Mouse (Mus musculus): ENCODE measurements at regions not wholly inside any gene's neighbourhood (a gene's known extent, or its start where the extent isn't known, plus 50 kb on each side); places are given as distances from the start of the nearest gene placed in this dataset.
A peak's percentile ranks its signal among the peaks of the same experiment; 100 is the strongest.

DNA sequence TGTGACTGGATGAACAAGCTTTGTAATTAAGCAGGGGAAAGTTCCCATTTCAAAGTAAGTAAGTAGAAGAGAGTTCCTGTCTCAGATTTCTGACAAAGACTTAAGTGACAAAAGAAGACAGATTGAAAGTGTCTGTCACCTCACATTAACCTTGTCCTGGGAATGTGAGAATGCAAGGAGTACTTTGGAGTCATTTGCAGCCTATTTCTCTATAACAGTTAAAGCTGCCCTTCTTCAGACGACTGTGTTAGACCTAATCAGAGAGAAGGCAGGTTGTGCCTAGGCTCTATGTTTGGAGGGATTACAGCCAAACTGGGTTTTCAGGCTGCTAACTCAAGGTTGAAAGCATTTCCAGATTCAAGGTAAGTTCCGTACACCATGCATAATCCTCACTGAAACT lies 446.5 kb downstream of the Pdgfc start:
- no peak for DNase-seq (ENCODE audit: low spot score)

DNA sequence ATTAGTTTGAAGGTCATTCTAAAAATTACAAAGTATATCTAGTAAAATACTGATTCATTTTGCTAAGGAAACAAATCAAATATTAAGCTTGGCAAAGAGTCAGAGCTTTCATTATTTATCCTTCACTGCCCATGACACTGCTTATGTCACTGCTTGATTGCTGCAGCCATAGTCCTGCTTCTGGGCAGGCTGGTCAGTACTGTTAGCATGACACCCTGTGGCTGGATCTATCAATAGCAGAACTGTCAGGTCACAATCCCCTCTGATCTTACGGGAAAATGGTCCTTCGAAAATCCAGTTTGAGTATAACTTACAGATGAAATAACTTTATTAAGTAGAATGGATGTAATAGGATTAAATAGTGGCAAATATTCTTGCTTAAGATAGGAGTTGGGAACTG lies 447.1 kb downstream of the Pdgfc start:
- no peak for DNase-seq (ENCODE audit: low spot score)

DNA sequence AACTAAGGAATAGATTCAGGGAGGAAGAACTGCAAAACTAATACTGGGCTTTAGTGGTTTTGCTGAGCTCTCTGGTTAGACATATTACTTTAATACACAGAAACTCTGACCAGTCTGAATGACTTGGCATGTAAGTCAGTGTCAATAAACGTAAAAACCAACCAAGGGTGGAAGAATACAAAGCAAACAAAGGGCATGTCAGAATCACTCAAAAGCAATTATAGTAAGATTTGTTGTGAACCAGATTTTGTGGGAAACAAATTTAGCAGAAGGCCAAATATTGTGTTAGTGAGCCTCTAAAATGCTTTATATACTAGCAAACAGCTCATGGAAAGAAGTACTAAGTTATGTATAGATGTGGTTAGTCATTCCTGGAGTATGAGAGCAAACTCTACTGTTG lies 427.1 kb upstream of the Ctso start:
- DNase-seq (ENCODE audit: low spot score) = no peak

DNA sequence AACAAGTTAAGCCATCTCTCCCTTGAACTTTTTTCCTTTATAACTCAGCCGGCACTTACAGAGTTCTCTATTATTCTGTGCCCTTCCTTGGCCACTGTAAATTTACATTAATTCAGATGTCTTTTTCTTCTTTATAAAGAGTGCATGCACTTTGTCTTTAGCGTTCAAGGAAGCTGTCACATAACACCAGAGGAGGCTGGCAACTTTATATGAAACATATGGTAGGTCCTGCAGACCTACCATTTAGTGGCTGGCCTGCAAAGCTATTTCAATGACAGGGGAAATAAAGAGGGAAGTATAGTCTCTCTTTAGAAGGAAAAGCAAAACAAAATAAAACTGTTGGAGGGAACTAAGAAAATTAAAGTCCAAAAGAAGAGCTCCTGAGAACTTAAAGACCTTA lies 423.8 kb upstream of the Ctso start:
- DNase-seq (ENCODE audit: low spot score) = no peak

DNA sequence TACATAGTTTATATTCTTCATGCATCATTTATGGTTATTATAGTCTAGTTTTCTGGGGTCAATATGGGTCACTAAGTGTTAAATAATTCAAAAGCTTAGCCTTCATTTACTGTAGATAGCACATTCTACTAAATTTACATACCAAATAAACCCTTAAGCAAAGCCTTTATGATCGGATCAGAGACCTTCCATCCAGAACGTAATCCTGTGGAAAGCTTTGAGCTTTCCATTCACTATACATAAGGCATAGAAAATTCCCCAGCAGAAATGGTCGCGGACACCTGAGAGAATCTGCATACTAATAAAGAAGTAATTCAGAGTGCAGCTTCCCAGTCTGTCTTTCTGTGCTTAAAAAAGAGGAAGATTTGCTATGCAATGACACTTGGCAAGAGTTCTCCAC lies 410.6 kb upstream of the Ctso start:
- no peak for DNase-seq (ENCODE audit: low spot score)

DNA sequence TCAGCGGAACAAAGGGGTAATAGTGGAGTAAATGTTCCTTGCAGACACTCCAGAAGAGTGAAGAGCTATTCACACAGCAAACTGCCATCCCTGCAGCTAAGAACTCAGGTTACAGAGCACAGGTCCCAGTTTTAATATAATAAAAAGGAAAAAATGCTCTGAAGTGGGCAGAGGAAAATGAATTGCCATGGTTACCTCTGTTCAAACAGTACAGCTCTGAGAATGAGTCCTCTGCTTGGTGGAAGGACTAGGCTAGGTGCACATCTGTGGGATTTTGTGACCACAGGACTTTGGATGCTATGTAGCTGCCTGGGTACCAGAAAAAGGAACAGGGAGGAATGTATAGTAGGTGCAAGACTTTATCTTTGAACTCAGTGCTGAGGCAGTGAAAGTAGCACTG lies 401.5 kb upstream of the Ctso start:
- DNase-seq (ENCODE audit: low spot score) = no peak

DNA sequence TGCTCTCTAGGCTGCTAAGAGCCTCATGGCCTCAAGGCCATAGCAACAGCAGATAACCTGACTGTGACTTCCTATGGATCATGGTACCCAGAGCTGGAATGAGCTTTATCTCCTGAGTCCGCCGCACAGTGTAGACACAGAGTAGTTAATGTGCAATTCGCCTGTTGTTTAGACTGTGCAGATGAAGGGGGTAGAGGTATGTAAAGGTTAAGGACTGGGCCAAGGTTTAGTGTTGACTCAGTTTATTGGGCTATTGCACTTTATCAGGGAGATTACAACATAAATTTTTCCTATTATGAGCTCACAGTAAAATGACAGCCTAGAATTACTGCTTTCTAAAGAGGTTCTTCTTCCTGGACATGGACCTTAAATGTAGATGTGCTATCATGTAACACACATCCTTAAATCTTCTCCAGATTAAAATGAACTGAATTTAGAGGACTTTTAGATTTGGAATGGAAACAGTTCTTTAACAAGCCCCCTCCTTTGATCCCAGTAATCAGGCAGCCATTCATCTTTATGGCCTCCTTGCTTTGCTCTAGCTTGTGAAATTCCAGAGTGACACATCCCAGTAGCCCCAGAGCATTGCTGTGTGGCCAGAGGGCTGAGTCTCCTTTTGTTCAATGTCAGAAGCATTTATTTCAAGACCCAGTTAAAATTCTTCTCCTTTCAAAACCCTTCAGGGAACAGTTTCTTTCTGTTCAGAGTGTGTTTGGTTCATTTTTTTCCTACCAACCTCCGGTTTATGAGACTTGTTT lies 396.8 kb upstream of the Ctso start:
- no peak for DNase-seq (ENCODE audit: low spot score)

DNA sequence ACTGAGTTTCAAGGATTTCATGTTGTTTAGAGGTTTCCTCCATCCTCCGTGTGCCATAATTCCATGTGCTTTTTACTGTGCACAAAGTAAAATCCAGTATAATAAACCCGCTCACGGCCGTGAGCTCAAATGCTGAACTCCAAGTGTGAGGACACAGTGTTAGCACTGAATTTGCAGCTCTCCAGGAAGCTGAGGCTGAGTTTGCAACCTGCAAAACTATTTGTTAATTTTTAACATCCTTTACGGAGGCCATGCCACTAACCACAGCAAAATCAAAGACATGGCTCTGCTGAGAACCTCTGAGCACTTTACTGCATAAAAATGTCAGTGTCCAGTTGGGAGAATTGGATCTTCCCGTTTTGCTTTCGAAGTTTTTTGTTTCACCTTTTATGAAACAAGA lies 377.6 kb upstream of the Ctso start:
- no peak for DNase-seq (ENCODE audit: low spot score)

DNA sequence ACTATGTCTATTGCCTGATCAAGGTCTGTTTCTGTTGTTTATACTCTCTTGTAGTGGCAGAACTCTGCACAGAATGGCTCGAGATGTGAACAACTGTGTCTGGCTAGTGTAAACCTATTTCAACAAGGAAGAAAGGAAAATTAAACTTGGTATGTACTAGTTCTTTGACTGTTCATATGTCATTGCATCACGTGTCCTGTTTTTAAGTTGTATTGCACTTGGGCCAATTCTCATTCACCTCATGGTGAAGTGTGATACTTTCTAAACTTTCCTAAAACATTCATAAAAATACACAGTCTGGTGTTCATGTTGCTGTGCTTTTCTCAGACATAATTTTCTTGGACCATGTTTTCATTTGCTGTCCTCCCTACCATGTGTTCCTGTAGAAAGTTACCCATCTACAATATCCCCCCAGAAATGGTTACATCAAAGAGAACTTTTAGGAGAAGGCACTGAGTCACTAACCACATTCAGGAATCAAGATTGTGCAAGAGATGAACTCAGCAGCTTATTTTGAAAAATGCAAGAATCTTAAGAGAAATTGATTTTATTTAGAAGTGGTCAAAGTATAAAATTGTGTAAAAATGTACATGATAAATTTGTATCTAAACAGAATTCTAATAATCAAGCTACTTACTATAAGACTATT lies 369.7 kb upstream of the Ctso start:
- no peak for DNase-seq (ENCODE audit: low spot score)

DNA sequence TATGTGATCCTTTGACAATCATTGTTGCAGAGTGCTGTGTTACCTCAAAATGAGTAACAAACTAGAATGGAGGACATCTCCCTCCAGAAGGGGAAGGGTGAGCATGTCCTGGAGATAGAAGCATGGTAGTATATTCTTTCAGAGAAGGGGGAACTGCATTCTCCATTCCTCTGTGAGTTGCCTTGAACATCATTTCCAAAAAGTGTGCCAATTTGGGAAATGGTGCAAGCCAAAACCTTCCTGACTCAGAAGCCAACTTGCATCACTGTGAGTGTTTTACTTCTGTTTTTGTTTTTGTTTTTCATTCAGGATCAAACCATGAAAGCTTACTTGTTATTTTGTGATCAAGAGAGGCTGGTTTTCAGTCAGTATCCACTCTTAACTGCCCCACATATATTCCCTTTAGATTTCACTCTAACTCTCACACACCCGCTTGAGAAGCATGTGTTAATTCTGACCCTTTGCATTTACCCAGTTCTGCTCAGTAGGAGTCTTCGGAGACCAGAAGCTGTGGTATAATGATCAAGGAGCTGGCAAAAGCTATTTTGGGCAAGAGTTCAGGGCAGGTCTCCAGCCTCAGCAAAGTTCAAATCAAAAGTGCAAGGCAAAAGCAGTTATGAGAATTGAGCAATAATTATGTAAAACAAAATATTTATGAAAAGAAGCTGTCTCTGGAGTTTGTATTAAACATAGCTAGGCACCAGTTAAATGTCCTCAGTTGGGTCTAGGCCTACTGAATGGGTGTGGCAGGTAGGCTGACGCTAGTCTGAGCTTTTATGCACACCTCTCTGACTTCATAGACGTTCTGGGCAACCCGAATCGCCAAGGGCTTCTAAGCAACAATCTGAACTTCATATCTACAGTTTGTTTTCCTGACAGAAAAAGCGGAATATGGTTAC lies 368.3 kb upstream of the Ctso start:
- DNase-seq (ENCODE audit: low spot score) = no peak

DNA sequence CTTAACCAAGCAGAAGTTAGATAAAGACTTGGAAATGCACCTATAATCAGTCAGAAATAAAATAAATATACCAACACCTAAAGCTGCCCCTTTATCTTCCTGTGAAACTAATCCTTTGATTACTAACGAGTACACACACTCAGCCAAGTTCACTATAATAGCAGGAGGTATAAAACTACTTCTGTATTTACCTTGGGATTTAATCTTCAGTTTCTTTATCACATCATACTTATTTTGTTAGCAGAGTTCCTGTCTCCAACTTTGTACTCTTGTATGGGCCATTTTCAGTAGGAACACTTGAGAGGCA lies 367.7 kb upstream of the Ctso start:
- DNase-seq (ENCODE audit: low spot score) = no peak

DNA sequence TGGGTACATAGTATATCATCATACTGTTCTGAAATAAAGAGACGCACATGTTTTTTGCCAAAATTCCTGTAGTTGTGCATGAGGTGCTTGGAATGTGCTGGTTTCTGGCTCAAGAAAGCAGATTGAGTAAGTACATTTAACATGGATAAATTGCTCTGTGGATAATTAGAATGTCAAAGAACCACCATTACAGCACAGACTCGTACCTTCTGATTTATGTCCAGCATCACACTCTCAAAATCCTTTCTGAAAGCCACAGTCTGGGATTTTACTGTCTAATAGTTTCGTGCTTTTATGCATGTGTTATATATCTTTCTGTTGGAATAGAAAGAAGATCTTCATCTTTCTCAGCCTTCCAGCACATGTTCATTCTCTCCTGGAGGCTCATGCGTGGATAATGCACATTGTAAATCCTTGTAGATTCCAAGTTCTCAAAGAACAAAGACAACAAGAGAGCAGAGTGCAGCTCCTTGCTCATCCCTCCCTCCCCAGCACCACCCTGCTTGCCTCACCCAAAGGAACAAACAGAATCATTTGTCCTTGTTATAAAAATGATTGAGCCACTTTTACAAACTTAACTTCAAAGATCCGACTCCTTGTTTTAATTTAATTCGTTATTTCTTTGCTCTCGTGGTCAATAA lies 348.9 kb upstream of the Ctso start:
- no peak for DNase-seq (ENCODE audit: low spot score)

DNA sequence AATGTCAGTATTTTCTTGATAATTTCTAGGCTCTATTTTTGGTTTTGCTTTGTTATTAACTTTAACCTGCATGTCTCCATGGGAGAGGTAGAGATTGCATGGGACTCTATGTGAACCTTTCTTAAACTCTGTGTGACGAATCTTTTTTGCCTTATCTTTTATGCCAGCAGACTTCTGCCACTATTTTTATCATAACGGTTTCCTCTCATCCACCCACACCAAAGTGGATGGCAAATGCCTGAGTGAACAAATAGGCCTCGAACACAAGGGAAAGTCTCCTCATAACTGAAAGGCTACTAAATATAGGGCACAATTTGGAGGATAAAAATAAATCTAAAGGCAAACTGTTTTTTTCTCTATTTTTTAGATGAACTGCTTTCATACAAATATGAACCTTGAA lies 343.3 kb upstream of the Ctso start:
- DNase-seq (ENCODE audit: low spot score) = no peak

DNA sequence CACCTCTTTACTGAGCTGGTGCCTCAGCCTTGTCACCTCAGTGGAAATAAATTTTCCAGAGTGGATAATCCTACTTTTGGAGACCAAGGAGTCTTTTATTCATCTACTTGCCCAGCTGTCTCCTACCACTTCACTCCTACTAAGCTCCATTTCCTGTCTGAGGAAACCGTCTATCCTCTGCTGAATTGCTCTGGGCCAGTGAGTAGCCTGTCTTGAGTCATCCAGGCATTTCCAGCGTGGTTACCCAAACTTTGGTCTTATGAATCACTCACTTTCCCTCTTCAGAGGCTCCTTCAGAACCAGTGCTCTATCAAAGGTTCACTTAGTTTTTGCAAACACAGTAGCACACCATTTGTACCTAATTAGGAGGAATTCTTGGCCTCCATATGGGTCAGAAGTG lies 303.2 kb upstream of the Ctso start:
- no peak for DNase-seq (ENCODE audit: low spot score)

DNA sequence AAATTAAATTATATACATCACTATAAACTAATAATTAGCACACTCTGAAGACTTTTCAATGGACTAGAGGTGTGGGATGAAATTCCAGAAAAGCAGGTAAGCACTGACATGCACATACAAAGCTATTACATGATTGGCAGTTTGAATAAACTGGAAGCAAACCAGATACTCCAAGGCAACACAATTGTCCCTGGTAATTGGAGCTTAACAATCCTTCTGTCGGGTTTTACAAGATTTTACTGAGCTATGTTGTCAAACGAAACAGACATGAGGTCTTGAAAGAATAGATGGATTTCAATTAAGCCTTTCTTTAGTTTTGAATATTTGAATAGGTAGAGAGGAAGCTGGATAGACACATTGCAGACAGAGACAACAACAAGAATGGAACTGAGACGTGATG lies 273.9 kb upstream of the Ctso start:
- DNase-seq (ENCODE audit: low spot score) = no peak

DNA sequence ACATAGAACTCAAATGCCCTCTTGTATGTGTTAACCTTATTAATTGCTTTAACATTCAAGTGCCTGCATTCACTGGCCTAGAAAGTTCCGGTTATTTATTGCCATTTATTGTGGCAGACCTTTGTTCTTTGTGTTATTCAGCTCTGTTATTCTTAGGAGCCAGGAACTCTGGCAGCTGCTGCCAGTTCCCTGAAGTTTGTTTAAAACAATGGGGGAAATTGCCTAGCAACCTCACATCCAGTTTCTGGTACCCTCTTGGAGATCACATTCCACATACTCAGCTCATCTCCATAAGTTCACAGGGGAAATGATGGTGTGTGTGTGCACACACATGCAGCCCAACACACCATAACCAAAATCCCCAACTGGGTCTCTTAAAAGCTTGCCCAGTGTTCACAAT lies 270.8 kb upstream of the Ctso start:
- no peak for DNase-seq (ENCODE audit: low spot score)

DNA sequence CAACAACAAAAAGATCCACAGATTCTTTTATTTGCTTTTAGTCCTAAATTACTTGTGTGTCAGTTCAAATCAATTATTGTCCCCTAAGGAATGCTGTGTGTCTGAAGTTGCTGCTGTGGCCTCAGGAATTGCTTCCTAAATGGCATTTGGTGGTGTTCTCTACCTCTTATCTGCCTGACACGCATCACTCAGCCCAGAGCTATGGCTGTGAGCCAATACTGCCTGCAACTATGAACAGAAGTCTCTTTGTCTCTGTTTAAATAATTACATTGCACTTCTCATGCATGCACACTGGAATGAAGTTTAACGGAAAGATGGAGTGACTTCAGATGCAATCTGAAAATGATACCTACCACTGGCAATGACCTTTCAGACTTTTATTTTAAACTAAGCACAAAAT lies 266.1 kb upstream of the Ctso start:
- no peak for DNase-seq (ENCODE audit: low spot score)

DNA sequence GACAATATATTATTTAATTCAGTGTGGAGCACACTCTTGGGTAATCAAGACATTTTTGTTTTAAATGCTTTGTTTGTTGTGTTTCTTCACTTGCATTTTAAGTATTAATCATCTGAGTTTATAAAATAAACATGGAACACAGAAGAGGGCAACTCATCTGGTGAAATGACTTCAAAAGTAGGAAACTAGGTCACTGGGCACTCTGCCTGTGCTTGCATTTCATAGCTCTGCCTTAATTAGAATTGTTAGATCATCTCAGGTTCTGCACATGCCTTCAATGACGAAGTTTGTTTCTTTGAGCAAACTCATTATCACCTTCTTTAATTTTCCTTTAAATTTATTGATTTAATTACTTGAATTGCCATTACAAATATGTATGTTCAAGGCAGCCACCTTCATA lies 255.8 kb upstream of the Ctso start:
- DNase-seq (ENCODE audit: low spot score) = no peak

DNA sequence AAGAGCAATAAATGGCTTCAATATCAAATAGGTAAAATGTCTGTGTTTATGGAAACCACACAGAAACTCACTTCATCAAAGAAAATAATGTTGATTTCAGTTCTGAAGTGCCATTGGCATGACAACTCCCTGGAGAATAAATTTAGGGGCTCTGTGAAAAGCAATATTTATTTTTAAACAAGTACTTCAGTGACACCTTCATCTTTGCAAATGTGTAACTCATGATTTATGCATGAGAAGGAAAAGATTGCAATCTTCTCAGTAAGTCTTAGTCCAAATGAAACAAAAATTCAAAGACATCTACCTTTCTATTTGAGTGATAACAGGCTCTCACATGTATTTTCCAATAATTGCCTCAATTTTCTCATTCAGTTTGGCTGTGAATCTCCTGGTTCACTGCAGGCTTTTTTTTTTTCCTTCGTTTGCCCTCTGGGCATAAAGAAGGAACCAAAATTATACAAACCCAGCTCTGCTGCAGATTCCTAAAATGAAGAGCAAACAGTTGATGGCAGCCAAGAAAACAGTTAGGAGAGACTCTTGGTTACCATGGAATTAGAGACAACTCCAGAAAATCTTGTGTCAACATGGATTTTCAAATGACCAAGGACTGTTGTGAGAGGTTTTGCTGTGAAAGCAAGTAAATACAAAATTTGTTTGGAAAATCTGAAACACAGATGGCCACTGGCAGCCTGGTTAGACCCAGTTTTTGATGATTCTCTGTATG lies 230.3 kb upstream of the Ctso start:
- no peak for DNase-seq (ENCODE audit: low spot score)

DNA sequence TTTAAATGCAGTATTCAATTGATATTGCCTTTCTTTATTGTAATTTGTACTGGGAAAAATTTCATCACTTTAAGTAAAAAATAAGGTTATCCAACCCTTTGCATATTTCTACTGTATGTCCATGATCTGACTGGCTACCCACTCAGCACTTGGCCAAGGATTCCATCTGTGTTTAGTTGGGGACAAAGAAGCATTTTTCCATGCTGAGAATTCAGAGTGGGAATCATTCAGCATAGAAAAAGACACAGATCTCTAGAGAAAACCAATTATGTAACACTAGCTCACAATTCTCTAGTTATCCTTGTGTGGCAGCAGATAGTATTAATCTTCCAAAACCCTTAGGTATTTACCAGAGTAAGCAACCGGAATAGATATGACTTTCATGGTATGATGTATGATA lies 213.5 kb upstream of the Ctso start:
- no peak for DNase-seq (ENCODE audit: low spot score)

DNA sequence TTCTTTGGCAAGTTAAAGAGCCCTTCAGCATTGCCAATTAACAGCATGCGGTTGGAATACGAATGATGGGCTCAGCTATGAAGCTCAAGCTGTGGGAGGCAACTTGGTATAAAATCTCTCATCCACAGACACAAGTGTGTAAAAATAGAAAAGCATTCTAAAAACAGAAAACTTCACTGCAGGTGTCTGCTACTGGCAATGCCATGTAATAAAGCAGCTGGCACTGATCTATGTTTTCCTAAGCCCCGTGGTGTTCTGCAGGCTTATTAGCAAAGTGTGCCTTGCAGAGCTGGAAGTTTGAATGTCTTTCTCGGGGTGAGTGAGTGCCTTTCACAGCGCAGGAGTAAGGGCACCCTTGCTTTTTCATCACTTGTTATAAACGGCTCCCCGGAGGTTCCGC lies 196.9 kb upstream of the Ctso start:
- peak; percentile 21 for DNase-seq (ENCODE audit: low spot score)

DNA sequence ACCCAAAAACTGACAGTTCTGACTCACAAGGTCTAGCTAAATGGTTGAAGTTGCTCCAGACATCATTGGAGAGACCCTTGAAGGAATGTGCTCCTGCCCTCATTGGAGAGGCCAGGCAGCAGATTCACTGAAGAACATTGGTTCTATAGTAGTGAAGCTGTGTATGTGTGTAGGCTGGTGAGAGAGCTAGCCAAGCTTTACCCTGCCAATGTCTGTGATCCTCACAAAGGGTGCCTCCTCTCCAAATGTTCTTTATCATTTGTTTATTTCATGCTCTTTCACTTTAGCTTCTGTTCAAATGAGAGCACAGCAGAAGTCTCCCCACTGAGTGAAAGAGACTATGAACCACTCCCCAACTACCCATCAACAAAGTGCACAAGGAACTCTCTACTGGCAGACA lies 195.6 kb upstream of the Ctso start:
- DNase-seq (ENCODE audit: low spot score) = no peak

All from layer of hippocampus, adult 9-10 months (tissue).